Mouse (Mus musculus): Measurements from ENCODE around the gene Chadl. TPM values are rescaled to one million over a fixed set of nuclear protein-coding genes. Genes with fewer than 3 reads are reported as not detected.

Chadl gene
- polyA plus RNA-seq (2017; shearing (Covaris generic)) = 0.41 TPM

DNA sequence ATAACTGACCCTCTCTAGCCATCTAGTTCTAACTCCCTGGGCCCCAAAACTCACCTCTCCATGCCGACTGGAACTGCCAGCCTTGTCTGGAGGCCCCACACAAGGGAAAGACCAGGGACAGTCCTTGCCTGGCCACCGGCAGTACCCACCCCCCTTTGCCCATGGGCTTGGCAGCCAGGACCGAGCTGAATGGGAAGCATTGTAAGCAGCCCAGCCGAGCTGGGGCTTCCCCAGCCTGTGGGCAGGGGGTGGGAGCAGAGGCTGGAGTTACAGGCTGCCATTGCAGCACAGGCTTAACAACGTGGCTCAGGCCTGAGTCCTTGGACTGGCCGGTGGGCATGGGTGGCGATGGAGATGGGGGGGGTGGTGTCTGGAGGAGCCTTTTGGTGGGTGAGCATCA lies at the start of gene Chadl:
Gene Chadl (minus strand): TSS at position 113 of the 400 bp plus-strand sequence.

DNA sequence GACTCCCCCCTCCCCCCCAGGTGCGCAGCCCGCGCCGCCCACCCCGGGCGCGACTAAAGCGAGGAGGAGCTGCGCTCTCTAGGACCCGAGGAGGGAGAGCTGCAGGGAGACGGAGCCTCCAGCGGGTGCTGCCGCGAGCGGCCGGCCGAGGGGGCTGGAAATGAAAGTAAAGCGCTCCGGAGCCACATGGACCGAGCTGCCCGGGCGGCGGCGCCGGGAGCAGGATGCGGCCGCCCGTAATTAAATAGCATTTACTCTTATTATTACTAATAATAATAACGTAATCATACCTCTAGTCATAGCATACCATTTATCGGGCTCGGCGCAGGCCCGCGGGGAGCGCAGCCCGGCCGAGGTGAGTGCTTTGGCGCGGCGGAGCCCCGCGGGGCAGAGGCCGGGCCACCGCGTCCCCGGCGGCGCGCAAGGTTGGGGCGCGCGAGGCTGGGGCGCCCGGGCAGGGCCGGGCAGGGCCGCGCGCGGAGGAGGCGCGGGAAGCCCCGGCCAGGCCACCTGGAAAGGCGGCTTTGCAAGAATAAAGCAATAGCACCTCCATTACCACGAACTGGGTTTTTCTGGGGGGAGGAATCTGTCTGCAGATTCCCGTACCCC lies 48.0 kb upstream of the Chadl start, which contains the start of the genes Zc3h7b and Rangap1:
Gene Zc3h7b (plus strand): TSS at position 66 of the 609 bp plus-strand sequence.
Gene Rangap1 (minus strand): TSS at position 539 of the 609 bp plus-strand sequence.

DNA sequence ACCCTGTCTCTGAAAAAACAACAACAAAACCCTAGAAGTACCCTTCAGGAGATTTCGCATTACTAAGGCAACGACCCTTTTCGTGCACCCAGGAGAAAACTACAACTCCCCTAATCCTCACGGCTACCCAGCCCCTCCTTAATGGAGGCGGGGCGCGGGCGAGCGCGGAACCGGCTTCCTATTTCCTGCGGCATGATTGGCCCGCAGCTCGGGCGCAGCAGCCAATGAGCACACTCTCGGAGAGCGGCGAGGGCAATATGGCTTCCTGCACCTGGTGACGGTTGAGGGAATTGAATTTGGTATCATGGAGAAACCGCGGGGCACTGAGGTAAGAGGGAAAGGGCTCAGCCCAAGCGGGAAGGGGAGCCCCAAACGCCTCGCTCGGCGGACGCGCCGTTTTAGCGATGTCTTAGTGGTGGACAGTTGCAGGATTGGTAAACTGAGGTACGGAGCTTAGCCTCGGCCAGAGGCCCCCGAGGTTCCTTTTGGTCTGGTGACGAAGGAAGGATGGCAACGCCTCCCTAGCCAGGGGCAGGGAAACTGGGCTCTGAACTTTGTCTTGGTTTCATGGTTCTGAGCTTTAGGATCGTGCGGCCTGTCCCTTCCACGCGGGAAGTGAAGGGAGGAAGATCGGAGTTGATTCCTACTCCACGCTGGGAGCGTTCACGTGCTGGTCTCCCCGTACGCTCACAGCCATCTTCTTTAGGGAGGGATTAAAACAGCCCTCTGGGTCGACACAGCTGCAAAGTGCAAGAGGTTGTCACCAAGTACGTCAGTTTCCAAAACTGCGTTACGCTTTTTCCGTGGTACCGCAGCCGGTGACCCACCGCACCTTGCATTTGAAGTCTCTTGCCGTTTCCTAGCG lies 33.2 kb downstream of the Chadl start, which contains the start of gene L3mbtl2:
Gene L3mbtl2 (plus strand): TSS at position 193 of the 865 bp plus-strand sequence.

Other genes starting within 250 kb of the Chadl start
- gene Rbx1, start 231.0 kb downstream of the Chadl start, polyA plus RNA-seq (2017; shearing (Covaris generic)) = 278 TPM
- gene Ep300, start 111.9 kb downstream of the Chadl start, polyA plus RNA-seq (2017; shearing (Covaris generic)) = 54.2 TPM
- 28.1 TPM for gene L3mbtl2, start 33.4 kb downstream of the Chadl start, polyA plus RNA-seq (2017; shearing (Covaris generic))
- gene Zc3h7b, start 47.8 kb upstream of the Chadl start, polyA plus RNA-seq (2017; shearing (Covaris generic)) = 4.2 TPM
- gene Rangap1, start 48.2 kb upstream of the Chadl start, polyA plus RNA-seq (2017; shearing (Covaris generic)) = 79.5 TPM
- gene Tef, start 105.1 kb upstream of the Chadl start, polyA plus RNA-seq (2017; shearing (Covaris generic)) = 30.5 TPM
- gene Tob2, start 161.5 kb upstream of the Chadl start, polyA plus RNA-seq (2017; shearing (Covaris generic)) = 235 TPM
- 76.0 TPM for gene Phf5a, start 174.6 kb upstream of the Chadl start, polyA plus RNA-seq (2017; shearing (Covaris generic))
- gene Aco2, start 175.0 kb upstream of the Chadl start, polyA plus RNA-seq (2017; shearing (Covaris generic)) = 132 TPM
- 35.3 TPM for gene Polr3h, start 229.0 kb upstream of the Chadl start, polyA plus RNA-seq (2017; shearing (Covaris generic))
- gene Csdc2, start 239.5 kb upstream of the Chadl start, polyA plus RNA-seq (2017; shearing (Covaris generic)) = not detected